Mouse (Mus musculus) thymus, postnatal 10 days (tissue): ENCODE measurements around the gene Pofut2.
A peak's percentile ranks its signal among the peaks of the same experiment; 100 is the strongest.

ENCODE experiments used
- DNase-seq, 2 experiments: peaks; one replicate each; pipeline ENCODE4 v3.0.0; 2021; ENCODE audit warnings: low spot score in 2 of 2

Gene Pofut2

GRCm38 (mm10) chr10:77229609-77230595, 29.1 kb upstream of the Pofut2 start:
- no peak for DNase-seq

GRCm38 (mm10) chr10:77231861-77232755, 26.9 kb upstream of the Pofut2 start:
- DNase-seq = no peak

- no peak for DNase-seq
Measured at GRCm38 (mm10) chr10:77233230-77233629, 25.8 kb upstream of the Pofut2 start.

- no peak for DNase-seq
Measured at GRCm38 (mm10) chr10:77234991-77235616, 23.9 kb upstream of the Pofut2 start.

- DNase-seq = no peak
Measured at GRCm38 (mm10) chr10:77237795-77238580, 21.0 kb upstream of the Pofut2 start.

- no peak for DNase-seq
Measured at GRCm38 (mm10) chr10:77240764-77241163, 18.3 kb upstream of the Pofut2 start.

- DNase-seq = no peak
Measured at GRCm38 (mm10) chr10:77242396-77242795, 16.6 kb upstream of the Pofut2 start.

- no peak for DNase-seq
Measured at GRCm38 (mm10) chr10:77242871-77243270, 16.1 kb upstream of the Pofut2 start.

- no peak for DNase-seq
Measured at GRCm38 (mm10) chr10:77243572-77244161, 15.4 kb upstream of the Pofut2 start.

- DNase-seq = no peak
Measured at GRCm38 (mm10) chr10:77244777-77245176, 14.2 kb upstream of the Pofut2 start.

- DNase-seq = no peak
Measured at GRCm38 (mm10) chr10:77247048-77247447, 12.0 kb upstream of the Pofut2 start.

GRCm38 (mm10) chr10:77247707-77248106, 11.3 kb upstream of the Pofut2 start:
- no peak for DNase-seq

- DNase-seq = no peak
Measured at GRCm38 (mm10) chr10:77251223-77251783, 7.7 kb upstream of the Pofut2 start.

GRCm38 (mm10) chr10:77251784-77252539, 7.1 kb upstream of the Pofut2 start:
- no peak for DNase-seq

- DNase-seq = peak; percentile 23 to 71
Measured at GRCm38 (mm10) chr10:77252790-77253189, 6.2 kb upstream of the Pofut2 start.

GRCm38 (mm10) chr10:77255231-77255630, 3.8 kb upstream of the Pofut2 start:
- DNase-seq = no peak

GRCm38 (mm10) chr10:77255676-77256075, 3.3 kb upstream of the Pofut2 start:
- DNase-seq = no peak

GRCm38 (mm10) chr10:77258041-77258590, 902 bp upstream of the Pofut2 start:
- no peak for DNase-seq

- no peak for DNase-seq
Measured at GRCm38 (mm10) chr10:77260166-77260875, 1.3 kb downstream of the Pofut2 start.
